Mouse (Mus musculus) ES-E14 (cell line): ENCODE data around the gene Hsh2d. TPM values are rescaled to one million over a fixed set of nuclear protein-coding genes. Genes with fewer than 3 reads are reported as not detected.

Experiments used
- DNase-seq: peaks from one replicate; pipeline ENCODE4 v3.0.0-alpha.2; 2013; ENCODE audit warnings: low read depth, low spot score
- H3K27ac ChIP-seq: 2 replicates; pipeline ENCODE4 v1.5.1; 2012; ENCODE audit warnings: low read depth, mild to moderate bottlenecking, low read length, moderate library complexity, mixed read lengths; ENCODE audit not compliant: poor library complexity, insufficient read depth, severe bottlenecking
- H3K36me3 ChIP-seq: 2 replicates; pipeline ENCODE4 v1.6.1; 2012; ENCODE audit warnings: mild to moderate bottlenecking, low read length, moderate library complexity, mixed read lengths; ENCODE audit not compliant: control insufficient read depth, poor library complexity, insufficient read depth, severe bottlenecking
- H3K4me1 ChIP-seq, 2 experiments: fragments of 150-350 bp in 1 of 2; sonication (generic) in 1 of 2; 2 replicates each; pipeline ENCODE4 v1.6.1; 2012; ENCODE audit warnings: low read length in 2 of 2, mild to moderate bottlenecking in 1 of 2, mixed read lengths in 1 of 2; ENCODE audit not compliant: control insufficient read depth in 2 of 2, insufficient read depth in 2 of 2, poor library complexity in 1 of 2
- H3K4me3 ChIP-seq, 2 experiments: fragments of 150-350 bp in 1 of 2; sonication (generic) in 1 of 2; 2 replicates each; pipeline ENCODE4 v1.5.1; 2012; ENCODE audit warnings: low read length in 2 of 2, low read depth in 1 of 2, mild to moderate bottlenecking in 1 of 2, mixed read lengths in 1 of 2; ENCODE audit not compliant: insufficient read depth in 1 of 2, poor library complexity in 1 of 2, severe bottlenecking in 1 of 2
- H3K9ac ChIP-seq: 2 replicates; pipeline ENCODE4 v1.6.1; 2012; ENCODE audit warnings: low read depth, mild to moderate bottlenecking, low read length, mixed read lengths; ENCODE audit not compliant: poor library complexity, insufficient read depth, severe bottlenecking
- H3K9me3 ChIP-seq: fragments of 150-350 bp; sonication (generic); 2 replicates; pipeline ENCODE4 v1.6.1; 2012; ENCODE audit warnings: low read depth, mild to moderate bottlenecking, low read length; ENCODE audit not compliant: control insufficient read depth, insufficient read depth
- CHD2 ChIP-seq: IDR thresholded peaks from 2 replicates; pipeline ENCODE4 v1.6.1; 2014; ENCODE audit warnings: mild to moderate bottlenecking, low read depth, low read length, inconsistent platforms
- HCFC1 ChIP-seq: IDR thresholded peaks from 2 replicates; pipeline ENCODE4 v1.6.1; 2012; ENCODE audit warnings: low read length, inconsistent platforms, borderline replicate concordance; ENCODE audit not compliant: insufficient read depth
- MAFK ChIP-seq: IDR thresholded peaks from 2 replicates; pipeline ENCODE4 v1.6.1; 2014; ENCODE audit warnings: mild to moderate bottlenecking, low read depth, low read length, inconsistent platforms; ENCODE audit not compliant: insufficient read depth
- ZC3H11A ChIP-seq: IDR thresholded peaks from 2 replicates; pipeline ENCODE4 v1.6.1; 2012; ENCODE audit warnings: low read depth, mild to moderate bottlenecking, inconsistent platforms, low read length, borderline replicate concordance
- ZNF384 ChIP-seq: IDR thresholded peaks from 2 replicates; pipeline ENCODE4 v1.6.1; 2012; ENCODE audit warnings: low read depth, low read length, inconsistent platforms
- in situ Hi-C, 2 experiments: fragments of 600-800 bp; cut with MboI; formaldehyde crosslinking; loops; one replicate each; pipeline ENCODE4 v1.15.1; 2025; ENCODE audit warnings: low sequenced_read_pairs in 2 of 2, inconsistent platforms in 1 of 2; ENCODE audit not compliant: unreplicated experiment in 2 of 2
- total RNA-seq: library from RNA; depleted of rRNA; stranded (reverse); fragments of 300-350 nt; gene quantifications from 2 replicates; pipeline ENCODE4 v1.2.3, GENCODE M21; 2012

Hsh2d gene
- total RNA-seq, 1 experiment, result 0.45 TPM

DNA sequence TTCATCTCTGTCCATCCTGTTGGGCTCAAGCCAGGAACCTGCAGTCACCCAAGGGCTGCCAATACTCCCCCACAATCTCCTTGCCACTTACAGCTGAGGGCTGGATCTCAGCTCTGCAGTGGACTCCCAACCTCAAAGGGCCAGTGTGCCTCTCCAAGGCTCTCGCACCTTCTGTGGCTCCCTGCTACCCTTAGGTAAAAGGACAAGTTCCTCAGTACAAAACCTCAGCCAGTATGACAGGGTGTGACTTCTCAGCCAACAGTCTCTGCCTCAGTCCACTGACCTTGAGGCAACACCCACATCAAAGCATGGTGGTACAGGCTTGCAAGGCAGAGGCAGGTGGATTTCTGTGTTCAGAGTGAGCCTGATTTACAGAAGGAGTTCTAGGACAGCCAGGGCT, 22.4 kb downstream of the Hsh2d start:
- Histone ChIP-seq H3K27ac (no peak overlapping the region), H3K4me3 (no peak overlapping the region), H3K36me3 (no peaks in the 10 kb centered on the region), H3K9ac (no peak overlapping the region), H3K9me3 (no peaks in the 10 kb centered on the region), H3K4me1 (no peaks in the 10 kb centered on the region)
- TF ChIP-seq ZC3H11A (no peak), HCFC1 (no peak), MAFK (no peak), ZNF384 (no peak), CHD2 (no peak)
- in situ Hi-C loops, result no loop called here
- no peak for DNase-seq

GRCm38 (mm10) chr8:72212751-72213150, 23.3 kb downstream of the Hsh2d start, which contains the start of gene Cib3:
Gene Cib3, minus strand, starts transcription at chr8:72212837.
- Histone ChIP-seq H3K36me3 (no peaks in the 10 kb centered on the region), H3K4me1 (no peaks in the 10 kb centered on the region), H3K9me3 (no peaks in the 10 kb centered on the region), H3K9ac (no peak within 1 kb of the TSS), H3K4me3 (no peak within 1 kb of the TSS), H3K27ac (no peak within 1 kb of the TSS)
- TF ChIP-seq ZNF384, result no peak
- TF ChIP-seq HCFC1, result no peak
- TF ChIP-seq CHD2, result no peak
- no peak for TF ChIP-seq MAFK
- TF ChIP-seq ZC3H11A, result no peak
- DNase-seq, result no peak
- in situ Hi-C loops, result no loop called here

DNA sequence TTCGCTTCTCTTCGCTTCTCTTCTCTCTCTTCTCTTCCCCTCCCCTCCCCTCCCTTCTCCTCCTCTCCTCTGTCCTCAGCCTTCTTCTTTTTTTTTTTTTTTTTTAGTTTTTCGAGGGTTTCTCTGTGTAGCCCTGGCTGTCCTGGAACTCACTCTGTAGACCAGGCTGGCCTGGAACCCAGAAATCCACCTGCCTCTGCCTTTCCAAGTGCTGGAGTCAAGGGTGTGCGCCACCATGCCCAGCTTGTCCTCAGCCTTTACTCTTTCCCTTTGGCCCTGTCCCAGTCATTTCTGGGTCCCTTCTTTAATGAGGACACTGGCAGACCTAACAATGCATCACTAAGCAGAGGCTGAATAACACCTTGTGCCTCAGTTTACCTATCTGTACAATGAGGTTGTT, 24.1 kb downstream of the Hsh2d start, which contains the start of gene Gm11034:
Gm11034 (minus strand) TSS at position 101 of the 400 bp plus-strand sequence.
- Histone ChIP-seq H3K36me3 (no peaks in the 10 kb centered on the region), H3K9ac (no peak within 1 kb of the TSS), H3K9me3 (no peaks in the 10 kb centered on the region), H3K27ac (no peak within 1 kb of the TSS), H3K4me1 (no peaks in the 10 kb centered on the region), H3K4me3 (no peak within 1 kb of the TSS)
- TF ChIP-seq CHD2, result no peak
- TF ChIP-seq HCFC1, result no peak
- TF ChIP-seq ZNF384, result no peak
- no peak for TF ChIP-seq MAFK
- TF ChIP-seq ZC3H11A, result no peak
- in situ Hi-C loops, result no loop called here
- no peak for DNase-seq

GRCm38 (mm10) chr8:72215060-72215459, 25.6 kb downstream of the Hsh2d start:
- Histone ChIP-seq H3K27ac (no peak overlapping the region), H3K36me3 (no peaks in the 10 kb centered on the region), H3K4me3 (no peak overlapping the region), H3K4me1 (no peaks in the 10 kb centered on the region), H3K9ac (no peak overlapping the region), H3K9me3 (no peaks in the 10 kb centered on the region)
- TF ChIP-seq MAFK (no peak), ZC3H11A (peak; percentile 70; the same call in 1 of the 2 replicates), ZNF384 (no peak)
- no peak for DNase-seq
- in situ Hi-C loops, result no loop called here

DNA sequence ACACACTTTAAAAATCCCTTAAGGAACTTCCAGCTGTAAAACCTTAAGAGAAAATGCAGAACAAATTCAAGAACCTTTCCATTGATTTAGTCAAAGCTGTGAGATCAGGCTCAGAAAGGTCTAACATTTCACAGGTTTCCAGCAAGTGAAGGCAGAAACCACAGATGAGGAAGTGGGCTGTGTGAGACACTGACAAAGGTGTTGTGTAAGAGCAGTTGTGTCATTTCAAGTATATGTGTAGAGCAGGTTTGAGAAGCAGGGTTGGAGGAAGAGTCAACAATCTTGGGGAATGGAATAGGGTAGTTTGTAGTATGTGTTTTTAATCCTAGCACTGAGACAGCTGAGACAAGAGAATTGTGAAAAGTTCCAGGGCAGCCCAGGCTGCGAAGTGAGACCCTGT, 26.4 kb downstream of the Hsh2d start:
- no peak for TF ChIP-seq HCFC1
- TF ChIP-seq CHD2, result no peak
- in situ Hi-C loops, result no loop called here
- Histone ChIP-seq H3K9ac (no peak overlapping the region), H3K4me1 (peaks cover 0 to 6% of the 10 kb centered on the region in 2 experiments; a peak in 2 of 4 replicates), H3K27ac (no peak overlapping the region), H3K4me3 (no peak overlapping the region), H3K9me3 (no peaks in the 10 kb centered on the region), H3K36me3 (no peaks in the 10 kb centered on the region)
- no peak for DNase-seq
